Mouse (Mus musculus) ovary, postnatal 36 days (tissue): ENCODE data around the gene Duox1.
A peak's percentile ranks its signal among the peaks of the same experiment; 100 is the strongest.
"Not testable (repeated sequence)": the region's sequence is repeated elsewhere in the genome, so short reads cannot be mapped to it uniquely, and the experiment has no call there.

ENCODE experiments used
- DNase-seq: peaks from one replicate; pipeline ENCODE4 v3.0.0; 2022; ENCODE audit warnings: low spot score, mixed read lengths

Duox1 gene

DNA sequence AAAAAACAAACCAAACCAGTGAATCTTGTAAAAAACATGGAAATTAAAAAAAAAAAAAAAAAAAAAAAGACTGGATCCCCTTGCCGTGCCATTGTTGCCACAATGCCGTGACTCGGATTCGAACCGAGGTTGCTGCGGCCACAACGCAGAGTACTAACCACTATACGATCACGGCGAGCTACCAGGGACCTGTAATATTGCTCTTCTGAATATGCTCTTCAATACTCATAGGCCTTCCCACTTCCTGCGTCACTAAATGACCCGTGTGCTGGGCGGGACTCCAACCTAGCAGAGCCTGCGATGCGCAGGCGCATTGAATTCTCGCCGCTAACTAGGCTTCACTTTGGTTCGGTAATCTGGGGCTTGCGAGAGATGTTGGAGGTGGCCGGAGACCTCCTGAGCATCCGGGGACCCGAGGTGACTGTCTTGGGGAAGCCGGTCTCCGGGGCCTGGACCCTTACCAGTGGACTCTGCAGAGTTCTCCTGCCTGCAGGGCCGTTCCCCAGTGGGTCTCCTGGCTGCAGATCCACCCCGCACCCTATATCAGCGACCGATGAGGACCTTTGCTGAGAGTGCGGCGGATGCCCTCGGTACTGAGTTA, 60.0 kb downstream of the Duox1 start:
- DNase-seq: peak; percentile 87

DNA sequence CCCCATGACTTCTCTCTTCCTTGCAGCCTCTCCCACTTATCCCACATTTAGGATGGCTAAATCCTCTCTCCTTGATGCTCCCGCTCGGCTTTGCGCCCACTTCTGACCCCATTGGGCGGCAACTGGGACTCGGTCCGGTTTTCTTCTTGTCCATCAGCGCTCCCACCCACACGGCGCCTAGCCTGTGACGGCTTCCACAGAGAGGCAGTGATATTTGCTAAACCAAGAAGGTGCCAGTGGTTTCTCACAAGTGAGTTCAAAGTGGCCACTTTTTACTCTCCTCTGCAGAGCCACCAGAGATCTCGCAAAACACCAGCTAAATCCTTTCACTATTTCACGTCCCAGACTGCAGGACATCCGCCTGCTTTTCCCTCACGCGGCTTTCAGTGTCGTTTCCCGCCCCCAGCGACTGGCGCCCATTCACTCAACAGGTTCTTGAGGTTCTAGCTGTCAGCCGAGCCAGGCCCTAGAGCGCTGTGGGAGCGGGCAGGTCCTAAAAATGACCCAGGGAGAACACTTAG, 60.6 kb downstream of the Duox1 start:
- peak; percentile 40 for DNase-seq

GRCm38 (mm10) chr2:122377215-122377674, 61.8 kb downstream of the Duox1 start:
- peak; percentile 95 for DNase-seq

DNA sequence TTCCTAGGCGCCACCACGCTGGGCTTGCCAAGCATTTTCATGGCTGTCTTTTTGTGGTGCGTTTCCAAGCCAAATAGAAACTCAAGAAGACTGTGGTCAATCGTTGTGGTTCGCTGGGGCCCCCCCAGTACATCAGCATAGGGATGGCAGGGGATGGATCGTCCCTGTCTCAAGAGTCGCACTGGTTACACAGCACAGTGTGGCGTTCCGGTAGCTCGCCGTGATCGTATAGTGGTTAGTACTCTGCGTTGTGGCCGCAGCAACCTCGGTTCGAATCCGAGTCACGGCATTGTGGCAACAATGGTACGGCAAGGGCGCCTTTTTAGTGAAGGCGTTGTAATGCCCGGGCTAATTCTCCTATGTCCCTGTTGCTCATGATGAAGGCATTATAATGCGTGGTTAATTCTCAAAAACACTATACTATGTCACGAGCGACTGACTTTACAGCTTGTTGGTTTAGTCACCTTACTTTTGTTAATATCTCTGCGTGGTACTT, 62.3 kb downstream of the Duox1 start:
- peak; percentile 72 for DNase-seq

GRCm38 (mm10) chr2:122378421-122379291, 63.2 kb downstream of the Duox1 start:
- DNase-seq: no peak

DNA sequence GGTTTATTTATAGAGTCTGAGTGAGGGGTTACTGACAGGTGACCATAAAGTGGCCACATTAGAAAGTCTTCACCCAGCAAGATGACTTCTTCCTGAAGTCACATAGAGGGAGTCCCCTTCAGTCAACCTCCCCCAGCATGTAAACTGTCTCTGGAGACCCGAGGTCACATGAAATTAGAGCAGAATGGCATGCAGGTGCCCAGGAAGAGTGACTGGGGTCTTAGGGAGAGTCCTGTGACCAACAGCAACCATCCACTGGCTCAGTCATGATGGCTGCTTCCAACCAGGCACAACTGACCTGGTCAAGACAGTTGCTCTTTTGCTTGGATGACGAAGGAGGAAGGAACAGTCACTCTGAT, 63.8 kb downstream of the Duox1 start:
- DNase-seq: no peak

GRCm38 (mm10) chr2:122380768-122381311, 65.4 kb downstream of the Duox1 start:
- DNase-seq: no peak

DNA sequence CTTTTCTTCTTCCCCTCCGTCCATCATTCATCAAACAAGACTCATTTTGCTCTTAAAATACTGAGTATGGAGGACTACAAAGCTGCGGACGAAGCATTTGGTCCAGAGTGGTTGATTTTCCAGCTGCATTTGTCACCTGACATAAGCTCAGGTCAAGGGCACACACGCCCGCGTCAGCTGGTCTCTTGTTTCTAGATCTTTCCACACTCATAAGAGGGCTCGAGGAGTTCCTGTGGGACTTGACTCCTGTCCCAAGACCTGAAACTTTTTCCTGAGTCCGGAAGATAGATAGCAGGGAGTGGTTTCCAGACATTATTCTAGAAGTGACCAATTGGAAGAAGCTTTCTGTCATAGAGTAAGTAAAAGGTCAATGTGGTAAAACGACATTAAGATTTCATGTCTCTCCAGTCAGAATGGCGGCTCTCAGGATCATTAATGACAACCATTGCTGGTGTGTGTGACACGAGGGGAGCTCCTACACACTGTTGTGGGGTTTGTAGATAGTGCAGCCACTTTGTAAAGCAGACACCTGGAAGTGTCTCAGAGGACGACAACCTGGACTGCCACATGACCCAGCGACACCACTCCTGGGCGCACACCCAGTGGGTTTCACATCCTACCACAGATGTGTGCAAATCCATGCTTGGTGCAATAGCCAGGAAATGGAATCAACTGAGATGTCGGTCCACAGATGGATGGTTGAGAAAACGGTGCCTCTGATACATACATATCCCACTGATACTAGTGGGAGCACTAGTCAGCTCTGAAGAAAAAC, 66.0 kb downstream of the Duox1 start:
- DNase-seq: no peak

DNA sequence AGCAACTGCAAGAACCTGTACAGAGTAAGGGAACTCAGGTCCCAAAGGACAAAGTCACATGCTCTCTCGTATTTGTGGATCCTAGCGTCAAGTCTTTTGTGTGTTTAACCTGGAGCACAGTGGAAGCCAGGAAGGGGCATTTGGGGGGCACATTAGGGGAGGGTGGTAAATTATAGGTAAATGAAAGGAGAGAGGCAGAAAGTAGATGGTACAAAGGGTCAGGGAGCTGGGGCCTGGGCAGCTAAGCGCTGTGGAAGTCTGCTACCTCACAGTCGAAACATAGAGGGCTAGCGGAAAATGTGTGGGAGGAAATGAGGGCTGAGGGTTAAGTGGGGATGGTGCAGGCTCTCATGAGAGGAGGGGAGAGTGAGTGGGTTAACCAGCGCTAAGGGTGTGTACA, 66.6 kb downstream of the Duox1 start:
- DNase-seq: no peak

- no peak for DNase-seq
These were observed 69.6 kb downstream of the Duox1 start for GRCm38 (mm10) chr2:122385095-122385494.

DNA sequence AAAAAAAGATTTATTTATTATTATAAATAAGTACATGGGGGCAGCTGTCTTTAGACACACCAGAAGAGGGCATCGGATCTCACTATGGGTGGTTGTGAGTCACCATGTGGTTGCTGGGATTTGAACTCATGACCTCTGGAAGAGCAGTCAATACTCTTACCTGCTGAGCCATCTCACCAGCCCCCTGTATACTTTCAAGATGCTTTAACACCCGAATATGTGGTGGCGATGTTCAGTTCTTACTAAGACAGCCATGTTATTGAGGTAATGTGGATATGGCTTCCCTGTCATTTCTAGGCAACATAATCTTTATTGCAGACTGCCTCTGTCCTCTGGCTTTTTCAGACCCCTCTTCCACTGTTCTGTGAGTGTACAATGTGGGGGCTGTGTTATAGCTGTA, 71.7 kb downstream of the Duox1 start:
- not testable (repeated sequence) for DNase-seq

- no peak for DNase-seq
These were observed 80.7 kb downstream of the Duox1 start for GRCm38 (mm10) chr2:122396150-122396549.
